Mouse (Mus musculus) c-Kit-positive CD71-positive TER-119-positive erythroid progenitor cells, embryonic 14.5 days (primary cell): ENCODE data around the gene Lyrm7.
"Not testable (repeated sequence)": the region's sequence is repeated elsewhere in the genome, so short reads cannot be mapped to it uniquely, and the experiment has no call there.

ENCODE experiments used
- DNase-seq: peaks from one replicate; pipeline ENCODE4 v3.0.0-alpha.2; 2013; ENCODE audit warnings: low spot score

Gene Lyrm7

GRCm38 (mm10) chr11:54860256-54861038 lies at the start of gene Lyrm7:
Lyrm7 (minus strand) TSS chr11:54860916.
- DNase-seq, result peak; percentile 99

GRCm38 (mm10) chr11:54910081-54910665 lies 49.5 kb upstream of the Lyrm7 start:
- DNase-seq, result no peak

- DNase-seq, result no peak
These were observed 48.6 kb upstream of the Lyrm7 start for GRCm38 (mm10) chr11:54909273-54909672.

GRCm38 (mm10) chr11:54907259-54907658 lies 46.5 kb upstream of the Lyrm7 start:
- no peak for DNase-seq

- DNase-seq, result no peak
These were observed 45.8 kb upstream of the Lyrm7 start for GRCm38 (mm10) chr11:54906466-54906865.

GRCm38 (mm10) chr11:54905931-54906330 lies 45.2 kb upstream of the Lyrm7 start:
- no peak for DNase-seq

- no peak for DNase-seq
These were observed 44.4 kb upstream of the Lyrm7 start for GRCm38 (mm10) chr11:54905086-54905485.

- no peak for DNase-seq
These were observed 43.4 kb upstream of the Lyrm7 start for GRCm38 (mm10) chr11:54903940-54904706.

- DNase-seq, result no peak
These were observed 42.6 kb upstream of the Lyrm7 start for GRCm38 (mm10) chr11:54903339-54903738.

GRCm38 (mm10) chr11:54902333-54903323 lies 41.9 kb upstream of the Lyrm7 start, which contains the start of gene Gpx3:
Gpx3 (plus strand) TSS chr11:54902453.
- DNase-seq, result no peak

GRCm38 (mm10) chr11:54899657-54900056 lies 38.9 kb upstream of the Lyrm7 start:
- DNase-seq, result no peak

- DNase-seq, result no peak
These were observed 36.8 kb upstream of the Lyrm7 start for GRCm38 (mm10) chr11:54897470-54897869.

GRCm38 (mm10) chr11:54896646-54897045 lies 35.9 kb upstream of the Lyrm7 start:
- not testable (repeated sequence) for DNase-seq

GRCm38 (mm10) chr11:54894589-54894988 lies 33.9 kb upstream of the Lyrm7 start:
- DNase-seq, result no peak

- no peak for DNase-seq
These were observed 31.4 kb upstream of the Lyrm7 start for GRCm38 (mm10) chr11:54892091-54892490.

- no peak for DNase-seq
These were observed 30.6 kb upstream of the Lyrm7 start for GRCm38 (mm10) chr11:54891341-54891740.

- no peak for DNase-seq
These were observed 27.2 kb upstream of the Lyrm7 start for GRCm38 (mm10) chr11:54887927-54888326.

- DNase-seq, result no peak
These were observed 24.7 kb upstream of the Lyrm7 start for GRCm38 (mm10) chr11:54885406-54885805.

GRCm38 (mm10) chr11:54884937-54885336 lies 24.2 kb upstream of the Lyrm7 start:
- no peak for DNase-seq

GRCm38 (mm10) chr11:54884197-54884828 lies 23.6 kb upstream of the Lyrm7 start:
- DNase-seq, result no peak

- DNase-seq, result no peak
These were observed 22.0 kb upstream of the Lyrm7 start for GRCm38 (mm10) chr11:54882671-54883070.
